Mouse (Mus musculus): Measurements from ENCODE around the gene A4galt. TPM values are rescaled to one million over a fixed set of nuclear protein-coding genes. Genes with fewer than 3 reads are reported as not detected.

Gene A4galt
- total and polyA plus RNA-seq, 3 experiments, result 11.2 to 23.6 (median 15.9) TPM

DNA sequence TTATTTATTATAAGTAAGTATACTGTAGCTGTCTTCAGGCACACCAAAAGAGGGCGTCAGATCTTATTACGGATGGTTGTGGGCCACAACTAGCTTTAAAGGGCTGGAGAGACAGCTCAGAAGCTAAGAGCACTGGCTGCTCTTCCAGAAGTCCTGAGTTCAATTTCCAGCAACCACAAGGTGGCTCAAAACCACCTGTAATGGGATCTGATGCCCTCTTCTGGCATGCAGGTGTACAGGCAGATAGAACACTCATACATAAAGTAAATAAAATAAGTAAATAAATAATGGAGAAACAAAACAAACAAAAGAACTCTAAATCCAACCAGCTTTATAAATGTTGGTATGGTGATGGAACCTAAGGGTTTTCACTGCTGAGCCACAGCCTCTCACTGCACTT, 47.2 kb upstream of the A4galt start:
- Histone ChIP-seq H3K4me1 (ENCODE audit: control insufficient read depth in 1 of 2, insufficient read depth in 2 of 2) (peaks cover 28 to 66% of the 10 kb centered on the region in 2 experiments), H3K9me3 (replicated peaks; ENCODE audit: low read length) (peaks cover 3% of the 10 kb centered on the region), H3K27ac (ENCODE audit: insufficient read depth, low read depth) (no peak overlapping the region), H3K79me2 (replicated peaks; ENCODE audit: control insufficient read depth, extremely low read depth, insufficient read depth, poor library complexity, severe bottlenecking) (no peaks in the 10 kb centered on the region), H3K4me3 (replicated peaks in 1 of 3; ENCODE audit: low read depth in 2 of 3, low read length in 2 of 3, poor library complexity in 1 of 3) (no peak overlapping the region), H3K9ac (ENCODE audit: insufficient read depth, low read depth) (no peak overlapping the region), H3K4me2 (ENCODE audit: insufficient read depth, low read depth, poor library complexity, severe bottlenecking) (no peak overlapping the region), H3K27me3 (replicated peaks) (no peaks in the 10 kb centered on the region), H3K36me3 (replicated peaks in 1 of 2; ENCODE audit: control insufficient read depth in 1 of 2, insufficient read depth in 1 of 2, low read length in 1 of 2) (peaks cover 8 to 26% of the 10 kb centered on the region in 2 experiments)
- dilution Hi-C loops (cut with MboI; ENCODE audit: extremely low pct_ligation_motif_present, extremely low pct_unique_long_range_greater_than_20kb, low sequenced_read_pairs), result no loop called here
- in situ Hi-C loops (cut with MboI; ENCODE audit: low pct_ligation_motif_present, low pct_unique_long_range_greater_than_20kb, low sequenced_read_pairs), result loop anchor here (5.0 kb wide), 1 partner anchor 47 kb away; the partner anchor contains the start of gene A4galt
- DNase-seq (ENCODE audit: extremely low read depth), result no peak
- TF ChIP-seq MAX (IDR thresholded peaks at IDR 0.05; ENCODE audit: low read length) (no peak), RCOR1 (conservative IDR thresholded peaks at IDR 0.05; ENCODE audit: low read depth, low read length) (no peak), SMC3 (IDR thresholded peaks at IDR 0.05; ENCODE audit: low read depth, low read length) (peak; percentile 37), CTCF (conservative IDR thresholded peaks at IDR 0.05 in 1 of 2, IDR thresholded peaks at IDR 0.05 in 1 of 2; ENCODE audit: low read depth in 2 of 2, low read length in 2 of 2) (peak in 1 of 2 experiments; percentile 56; a peak in 2 of 4 replicates), BHLHE40 (IDR thresholded peaks at IDR 0.05; ENCODE audit: low read depth, low read length) (no peak)

GRCm38 (mm10) chr15:83298313-83298712, 46.7 kb upstream of the A4galt start:
- TF ChIP-seq BHLHE40 (IDR thresholded peaks at IDR 0.05; ENCODE audit: low read depth, low read length), result no peak
- no peak for TF ChIP-seq MAZ (IDR thresholded peaks at IDR 0.05; ENCODE audit: low read depth, low read length)
- no peak for TF ChIP-seq KAT2A (IDR thresholded peaks at IDR 0.05; ENCODE audit: insufficient replicate concordance, low read length)
- TF ChIP-seq JUN (IDR thresholded peaks at IDR 0.05; ENCODE audit: insufficient read depth, low read depth, low read length), result no peak
- no peak for TF ChIP-seq EP300 (IDR thresholded peaks at IDR 0.05; ENCODE audit: low read length)
- TF ChIP-seq CTCF (conservative IDR thresholded peaks at IDR 0.05 in 1 of 2, IDR thresholded peaks at IDR 0.05 in 1 of 2; ENCODE audit: low read depth in 2 of 2, low read length in 2 of 2), result peak in 1 of 2 experiments; percentile 19; a peak in 2 of 4 replicates
- no peaks in the 10 kb centered on the region for H3K27me3 ChIP-seq (replicated peaks)
- peaks cover 28 to 71% of the 10 kb centered on the region in 2 experiments for H3K4me1 ChIP-seq (ENCODE audit: control insufficient read depth in 1 of 2, insufficient read depth in 2 of 2)
- H3K36me3 ChIP-seq (replicated peaks in 1 of 2; ENCODE audit: control insufficient read depth in 1 of 2, insufficient read depth in 1 of 2, low read length in 1 of 2), result peaks cover 8 to 26% of the 10 kb centered on the region in 2 experiments
- no peak overlapping the region for H3K4me3 ChIP-seq (replicated peaks in 1 of 3; ENCODE audit: low read depth in 2 of 3, low read length in 2 of 3, poor library complexity in 1 of 3)
- dilution Hi-C loops (cut with MboI; ENCODE audit: extremely low pct_ligation_motif_present, extremely low pct_unique_long_range_greater_than_20kb, low sequenced_read_pairs), result no loop called here
- H3K9me3 ChIP-seq (replicated peaks; ENCODE audit: low read length), result peaks cover 3% of the 10 kb centered on the region
- in situ Hi-C loops (cut with MboI; ENCODE audit: low pct_ligation_motif_present, low pct_unique_long_range_greater_than_20kb, low sequenced_read_pairs), result loop anchor here (5.0 kb wide), 1 partner anchor 46 kb away; the partner anchor contains the start of gene A4galt
- H3K79me2 ChIP-seq (replicated peaks; ENCODE audit: control insufficient read depth, extremely low read depth, insufficient read depth, poor library complexity, severe bottlenecking), result no peaks in the 10 kb centered on the region
- DNase-seq (ENCODE audit: extremely low read depth), result no peak
- H3K9ac ChIP-seq (ENCODE audit: insufficient read depth, low read depth), result no peak overlapping the region
- no peak overlapping the region for H3K4me2 ChIP-seq (ENCODE audit: insufficient read depth, low read depth, poor library complexity, severe bottlenecking)
- no peak overlapping the region for H3K27ac ChIP-seq (ENCODE audit: insufficient read depth, low read depth)

- Histone ChIP-seq H3K27me3 (replicated peaks) (no peaks in the 10 kb centered on the region), H3K79me2 (replicated peaks; ENCODE audit: control insufficient read depth, extremely low read depth, insufficient read depth, poor library complexity, severe bottlenecking) (no peaks in the 10 kb centered on the region), H3K9me3 (replicated peaks; ENCODE audit: low read length) (peaks cover 7% of the 10 kb centered on the region), H3K36me3 (replicated peaks in 1 of 2; ENCODE audit: control insufficient read depth in 1 of 2, insufficient read depth in 1 of 2, low read length in 1 of 2) (peaks cover 5 to 21% of the 10 kb centered on the region in 2 experiments), H3K27ac (ENCODE audit: insufficient read depth, low read depth) (no peak overlapping the region), H3K4me2 (ENCODE audit: insufficient read depth, low read depth, poor library complexity, severe bottlenecking) (no peak overlapping the region), H3K4me3 (replicated peaks in 1 of 3; ENCODE audit: low read depth in 2 of 3, low read length in 2 of 3, poor library complexity in 1 of 3) (no peak overlapping the region), H3K4me1 (ENCODE audit: control insufficient read depth in 1 of 2, insufficient read depth in 2 of 2) (peaks cover 36 to 85% of the 10 kb centered on the region in 2 experiments), H3K9ac (ENCODE audit: insufficient read depth, low read depth) (0 out of 2 replicates have a peak overlapping the region, but pooled peaks have one; percentile 10)
- peak; percentile 54 for DNase-seq (ENCODE audit: extremely low read depth)
- dilution Hi-C loops (cut with MboI; ENCODE audit: extremely low pct_ligation_motif_present, extremely low pct_unique_long_range_greater_than_20kb, low sequenced_read_pairs) (no loop called here), in situ Hi-C loops (cut with MboI; ENCODE audit: low pct_ligation_motif_present, low pct_unique_long_range_greater_than_20kb, low sequenced_read_pairs) (loop anchor here (5.0 kb wide), 1 partner anchor 45 kb away; the partner anchor contains the start of gene A4galt)
- TF ChIP-seq KAT2A (IDR thresholded peaks at IDR 0.05; ENCODE audit: insufficient replicate concordance, low read length), result no peak
- TF ChIP-seq PAX5 (IDR thresholded peaks at IDR 0.05; ENCODE audit: low read length), result no peak
- TF ChIP-seq SIN3A (IDR thresholded peaks at IDR 0.05; ENCODE audit: low read length), result peak; percentile 41; the same call in 1 of the 2 replicates
Observed at GRCm38 (mm10) chr15:83296771-83297311, 45.3 kb upstream of the A4galt start.

Measured in CH12.LX (cell line).